Mouse (Mus musculus): ENCODE data around the gene Ovol1.

The Ovol1 gene

DNA sequence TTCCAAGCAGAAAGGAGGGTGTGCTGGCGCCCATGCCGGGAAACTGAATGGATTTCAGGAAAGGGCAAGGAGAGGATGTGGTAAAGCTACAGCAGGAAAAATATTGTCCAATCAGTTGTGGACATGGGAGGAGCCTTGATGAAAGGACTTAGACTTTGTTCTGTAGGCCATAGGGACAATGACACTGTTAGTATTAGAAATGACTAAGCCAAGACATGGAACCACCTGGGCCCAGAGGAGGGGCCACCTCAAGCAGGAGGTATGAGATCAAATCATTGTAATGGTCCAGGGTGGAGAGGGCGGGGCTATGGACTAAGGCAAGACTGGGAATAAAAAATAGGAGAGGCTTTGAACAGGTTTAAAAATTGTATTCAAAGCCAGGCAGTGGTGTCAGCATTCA lies 41.7 kb downstream of the Ovol1 start:
- DNase-seq (ENCODE audit: low spot score in 2 of 2): no peak

GRCm38 (mm10) chr19:5516906-5517505 lies 43.4 kb downstream of the Ovol1 start:
- no peak for DNase-seq (ENCODE audit: low spot score in 2 of 2)

DNA sequence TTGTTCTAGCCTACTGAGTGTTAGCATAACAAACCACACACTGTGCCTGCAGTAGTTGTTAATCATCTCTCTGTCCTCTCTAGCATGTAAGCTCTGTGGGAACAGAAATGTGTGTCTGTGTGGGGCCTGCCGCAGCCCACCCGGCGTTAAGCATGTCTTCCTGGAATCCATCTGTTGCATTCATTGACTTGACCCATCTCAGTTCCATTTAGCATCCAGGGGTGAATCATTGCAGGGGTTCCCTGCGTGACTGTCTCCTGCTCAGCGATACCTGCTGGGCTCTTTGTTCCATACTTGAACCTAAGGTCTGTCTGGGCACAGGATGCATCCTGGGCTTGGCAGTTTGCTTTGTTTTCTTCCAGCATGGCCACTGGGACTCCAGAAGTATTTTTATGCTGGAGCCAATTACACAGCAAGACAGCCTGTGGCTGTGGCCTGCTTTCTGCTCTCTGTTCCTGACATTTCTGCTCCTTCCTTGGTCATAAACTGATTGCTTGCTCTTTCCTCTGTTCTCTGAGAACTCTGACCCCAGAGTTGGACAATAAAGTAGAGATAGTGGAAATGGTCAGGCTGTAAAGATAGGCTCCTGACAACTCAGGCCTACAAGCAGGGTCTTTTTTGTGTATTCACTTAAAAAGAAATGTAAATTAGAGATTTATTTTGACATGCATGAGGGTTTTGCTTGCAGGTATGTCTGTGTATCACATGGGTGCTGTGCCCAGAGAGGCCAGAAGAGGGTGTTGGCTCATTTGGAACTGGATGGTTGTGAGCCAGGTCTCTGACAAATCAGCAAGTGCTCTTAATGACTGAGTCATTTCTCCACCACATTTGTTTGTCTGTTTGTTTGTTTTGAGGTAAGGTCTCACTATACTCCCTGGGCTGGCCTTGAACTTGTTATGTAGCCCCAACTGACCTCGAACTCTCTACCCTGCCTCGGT lies 44.3 kb downstream of the Ovol1 start:
- DNase-seq (ENCODE audit: low spot score in 2 of 2): no peak

GRCm38 (mm10) chr19:5513005-5513349 lies 47.5 kb downstream of the Ovol1 start:
- DNase-seq (ENCODE audit: low spot score in 2 of 2): no peak

DNA sequence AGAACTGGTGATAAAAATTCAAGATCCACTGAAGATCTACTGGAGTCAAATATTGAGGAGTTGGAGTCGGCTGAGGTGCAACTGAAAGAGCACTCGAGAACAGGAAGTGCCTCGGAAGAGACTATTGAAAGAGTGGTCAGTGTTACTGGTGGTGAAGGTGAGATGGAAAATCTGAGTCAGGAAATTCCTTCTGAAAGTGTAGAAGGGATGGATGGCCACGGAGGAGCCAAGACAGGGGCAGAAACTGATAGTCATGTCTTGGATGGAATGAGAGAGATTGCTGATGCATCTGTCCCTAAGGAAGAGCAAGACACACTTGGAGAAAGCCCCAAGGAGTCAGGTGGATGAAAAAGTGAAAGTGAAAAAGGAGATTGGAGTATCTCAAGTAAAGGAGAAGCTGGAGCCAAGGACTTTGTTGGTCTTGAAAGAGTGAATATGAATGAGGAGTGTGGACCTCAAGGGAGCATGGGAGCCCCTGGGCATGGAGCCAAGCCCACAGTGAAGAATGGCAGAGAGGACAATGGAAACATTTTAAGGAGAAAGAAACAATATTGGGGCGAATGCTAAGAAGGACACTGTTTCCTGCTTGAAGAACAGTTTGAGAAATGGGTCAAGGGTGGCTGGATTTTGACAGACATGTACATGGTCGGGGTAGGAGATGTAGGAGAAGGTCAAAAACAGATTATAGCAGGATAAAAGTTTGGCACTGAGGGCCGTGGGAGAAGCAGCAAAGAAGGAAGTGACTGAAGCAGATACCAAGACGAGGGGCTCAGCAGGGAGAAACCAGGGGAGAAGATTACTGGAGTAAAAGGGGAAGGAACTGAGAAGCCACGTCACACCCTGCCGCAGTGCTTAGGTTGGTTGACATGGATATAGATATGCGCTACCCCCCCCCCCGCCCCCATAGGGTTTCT lies 48.1 kb downstream of the Ovol1 start:
- no peak for DNase-seq (ENCODE audit: low spot score in 2 of 2)

DNA sequence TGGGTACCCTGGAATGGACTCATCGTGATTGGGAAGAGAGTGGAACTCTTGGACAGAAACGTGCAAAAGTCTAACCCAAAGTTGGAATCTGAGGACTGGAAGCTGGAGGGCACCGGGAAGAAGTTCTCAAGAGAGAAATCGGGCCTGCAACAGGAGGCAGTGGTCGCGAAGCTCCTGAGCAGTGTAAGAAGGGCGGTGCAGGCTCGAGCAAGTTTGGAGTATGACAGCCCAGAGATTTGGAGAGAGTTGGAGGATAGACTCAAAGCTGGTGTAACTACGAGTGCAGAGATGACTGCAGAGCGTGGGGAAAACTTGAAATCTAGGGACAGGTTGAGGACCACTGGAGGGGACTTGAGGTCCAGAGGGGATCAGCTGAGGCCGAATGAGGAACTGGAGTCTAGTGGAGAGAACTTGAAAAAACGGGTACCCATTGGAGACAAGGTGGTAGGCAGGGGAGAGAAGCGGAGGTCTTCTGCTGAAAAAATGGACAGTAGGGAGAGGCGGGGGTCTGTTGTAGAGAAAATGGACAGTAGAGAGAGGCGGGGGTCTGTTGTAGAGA lies 49.3 kb downstream of the Ovol1 start:
- DNase-seq (ENCODE audit: low spot score in 2 of 2): no peak

DNA sequence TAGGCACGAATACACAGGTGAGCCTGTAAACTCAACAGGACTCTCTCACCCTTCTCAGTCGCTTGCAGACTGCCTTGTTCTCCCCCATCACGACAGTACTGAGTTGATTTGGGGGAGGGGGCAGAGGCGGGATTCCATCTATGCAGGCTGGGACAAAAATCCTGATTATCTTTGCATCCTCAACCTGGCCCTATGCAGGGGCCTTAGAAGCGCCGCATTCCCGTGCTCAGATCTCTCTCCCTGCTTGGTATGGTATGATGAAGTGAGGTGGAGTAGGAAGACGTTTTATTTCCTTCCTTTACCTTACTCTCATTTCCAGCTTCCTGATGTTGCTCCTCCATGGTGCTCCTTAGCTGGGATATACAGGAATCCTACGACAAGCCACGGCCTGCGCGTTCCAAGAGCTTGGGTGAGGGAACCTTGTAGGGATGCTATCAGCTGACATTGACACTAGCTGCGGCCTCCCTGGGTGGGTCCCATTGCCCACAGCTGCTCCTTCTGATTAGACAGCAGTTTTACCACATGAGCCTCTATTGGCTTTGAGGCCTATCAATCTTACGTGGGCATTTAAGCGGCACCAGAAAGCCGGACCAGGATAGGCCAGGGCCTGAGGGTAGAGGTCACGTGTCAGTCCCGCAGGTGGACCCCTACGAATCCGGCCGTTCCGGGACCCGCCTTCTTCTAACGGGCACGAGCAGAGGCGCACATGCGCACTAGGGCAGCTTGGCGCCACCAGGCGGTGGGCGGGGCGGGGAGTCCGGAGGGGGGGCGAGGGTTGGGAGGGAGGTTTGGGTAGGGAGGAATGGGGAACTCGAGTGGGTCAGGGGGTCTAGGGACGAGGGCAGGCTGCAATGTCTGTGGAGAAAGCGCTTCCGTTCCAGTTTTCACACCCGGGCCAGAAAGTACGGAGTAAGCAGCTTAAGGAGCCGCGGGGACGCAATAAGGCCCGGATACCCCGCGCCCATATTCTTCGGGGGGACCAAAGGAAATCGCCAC lies 50.1 kb downstream of the Ovol1 start, which contains the start of gene Snx32:
Gene Snx32, minus strand, starts transcription at position 508 of the 996 bp plus-strand sequence.
- DNase-seq (ENCODE audit: low spot score in 2 of 2): peak; percentile 94 to 95

DNA sequence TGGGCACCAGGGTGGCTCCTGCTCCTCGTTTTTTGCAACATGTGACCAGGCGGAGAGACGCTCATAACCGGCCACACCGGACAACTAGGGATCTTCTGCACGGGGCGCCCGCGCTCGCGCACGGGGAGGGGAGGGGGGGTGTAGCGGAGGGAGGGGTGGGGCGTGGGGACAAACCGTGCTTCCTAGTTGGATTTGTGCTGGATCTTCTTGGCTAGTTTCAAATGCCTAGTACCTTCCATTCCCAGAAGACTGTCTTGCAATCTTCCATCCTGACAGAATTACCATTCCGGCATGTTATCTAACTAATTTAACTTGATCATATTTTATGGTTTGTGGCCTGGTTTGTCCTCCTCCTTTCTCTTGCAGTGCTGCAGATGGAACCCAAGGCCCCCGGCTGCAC lies 56.8 kb downstream of the Ovol1 start, which contains the start of gene 1700020D05Rik:
Gene 1700020D05Rik, minus strand, starts transcription at position 101 of the 400 bp plus-strand sequence.
- no peak for DNase-seq (ENCODE audit: low spot score in 2 of 2)

DNA sequence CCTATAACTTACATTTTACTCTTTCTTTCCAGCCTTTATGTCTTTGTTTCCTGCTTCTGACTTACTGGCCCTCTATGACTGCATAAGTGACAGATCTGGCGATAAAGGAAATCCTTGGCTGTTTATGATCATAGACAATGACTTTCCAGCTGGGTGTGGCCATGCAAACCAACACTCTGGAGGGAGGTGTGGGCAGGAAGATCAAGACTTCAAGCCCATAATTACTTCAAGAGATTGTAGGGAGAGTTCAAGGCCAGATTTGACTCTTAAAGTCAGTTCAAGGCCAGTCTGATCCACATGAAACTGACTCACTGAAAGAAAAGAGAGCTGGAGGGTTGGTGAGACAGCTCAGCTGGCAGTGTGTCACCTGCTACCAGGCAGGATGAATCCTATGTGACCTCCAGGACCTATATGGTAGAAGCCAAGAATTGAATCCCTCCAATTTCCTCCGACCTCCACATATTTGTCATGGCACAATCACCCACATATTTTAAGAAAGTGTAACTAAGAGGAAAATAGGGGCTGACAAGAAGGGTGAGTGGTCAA lies 60.0 kb downstream of the Ovol1 start:
- no peak for DNase-seq (ENCODE audit: low spot score in 2 of 2)

All from urinary bladder, postnatal 4 days (tissue).